Mouse (Mus musculus) testis, postnatal 14 days (tissue): ENCODE data around the gene Matk.

Experiments
- DNase-seq: peaks from one replicate; pipeline ENCODE4 v3.0.0; 2021; ENCODE audit warnings: low spot score

The Matk gene

GRCm38 (mm10) chr10:81304597-81305238 is 52.0 kb downstream of the Matk start:
- DNase-seq: no peak

GRCm38 (mm10) chr10:81305663-81306062 is 52.9 kb downstream of the Matk start:
- no peak for DNase-seq

- no peak for DNase-seq
These were observed 53.5 kb downstream of the Matk start for GRCm38 (mm10) chr10:81306173-81306668.

GRCm38 (mm10) chr10:81306837-81307682 is 54.3 kb downstream of the Matk start:
- DNase-seq: no peak

- DNase-seq: no peak
These were observed 56.8 kb downstream of the Matk start for GRCm38 (mm10) chr10:81309571-81309970.
